Mouse (Mus musculus) ES-E14 (cell line): ENCODE results near the gene Acvr1b. TPM values are rescaled to one million over a fixed set of nuclear protein-coding genes. Genes with fewer than 3 reads are reported as not detected.

Experiments used
- DNase-seq: peaks from one replicate; pipeline ENCODE4 v3.0.0-alpha.2; 2013; ENCODE audit warnings: low read depth, low spot score
- H3K27ac ChIP-seq: 2 replicates; pipeline ENCODE4 v1.5.1; 2012; ENCODE audit warnings: low read depth, mild to moderate bottlenecking, low read length, moderate library complexity, mixed read lengths; ENCODE audit not compliant: poor library complexity, insufficient read depth, severe bottlenecking
- H3K36me3 ChIP-seq: 2 replicates; pipeline ENCODE4 v1.6.1; 2012; ENCODE audit warnings: mild to moderate bottlenecking, low read length, moderate library complexity, mixed read lengths; ENCODE audit not compliant: control insufficient read depth, poor library complexity, insufficient read depth, severe bottlenecking
- H3K4me1 ChIP-seq, 2 experiments: fragments of 150-350 bp in 1 of 2; sonication (generic) in 1 of 2; 2 replicates each; pipeline ENCODE4 v1.6.1; 2012; ENCODE audit warnings: low read length in 2 of 2, mild to moderate bottlenecking in 1 of 2, mixed read lengths in 1 of 2; ENCODE audit not compliant: control insufficient read depth in 2 of 2, insufficient read depth in 2 of 2, poor library complexity in 1 of 2
- H3K4me3 ChIP-seq, 2 experiments: fragments of 150-350 bp in 1 of 2; sonication (generic) in 1 of 2; 2 replicates each; pipeline ENCODE4 v1.5.1; 2012; ENCODE audit warnings: low read length in 2 of 2, low read depth in 1 of 2, mild to moderate bottlenecking in 1 of 2, mixed read lengths in 1 of 2; ENCODE audit not compliant: insufficient read depth in 1 of 2, poor library complexity in 1 of 2, severe bottlenecking in 1 of 2
- H3K9ac ChIP-seq: 2 replicates; pipeline ENCODE4 v1.6.1; 2012; ENCODE audit warnings: low read depth, mild to moderate bottlenecking, low read length, mixed read lengths; ENCODE audit not compliant: poor library complexity, insufficient read depth, severe bottlenecking
- H3K9me3 ChIP-seq: fragments of 150-350 bp; sonication (generic); 2 replicates; pipeline ENCODE4 v1.6.1; 2012; ENCODE audit warnings: low read depth, mild to moderate bottlenecking, low read length; ENCODE audit not compliant: control insufficient read depth, insufficient read depth
- CHD2 ChIP-seq: IDR thresholded peaks from 2 replicates; pipeline ENCODE4 v1.6.1; 2014; ENCODE audit warnings: mild to moderate bottlenecking, low read depth, low read length, inconsistent platforms
- HCFC1 ChIP-seq: IDR thresholded peaks from 2 replicates; pipeline ENCODE4 v1.6.1; 2012; ENCODE audit warnings: low read length, inconsistent platforms, borderline replicate concordance; ENCODE audit not compliant: insufficient read depth
- MAFK ChIP-seq: IDR thresholded peaks from 2 replicates; pipeline ENCODE4 v1.6.1; 2014; ENCODE audit warnings: mild to moderate bottlenecking, low read depth, low read length, inconsistent platforms; ENCODE audit not compliant: insufficient read depth
- ZC3H11A ChIP-seq: IDR thresholded peaks from 2 replicates; pipeline ENCODE4 v1.6.1; 2012; ENCODE audit warnings: low read depth, mild to moderate bottlenecking, inconsistent platforms, low read length, borderline replicate concordance
- ZNF384 ChIP-seq: IDR thresholded peaks from 2 replicates; pipeline ENCODE4 v1.6.1; 2012; ENCODE audit warnings: low read depth, low read length, inconsistent platforms
- in situ Hi-C, 2 experiments: fragments of 600-800 bp; cut with MboI; formaldehyde crosslinking; loops; one replicate each; pipeline ENCODE4 v1.15.1; 2025; ENCODE audit warnings: low sequenced_read_pairs in 2 of 2, inconsistent platforms in 1 of 2; ENCODE audit not compliant: unreplicated experiment in 2 of 2
- total RNA-seq: library from RNA; depleted of rRNA; stranded (reverse); fragments of 300-350 nt; gene quantifications from 2 replicates; pipeline ENCODE4 v1.2.3, GENCODE M21; 2012; rRNA removed

The Acvr1b gene
- 26.4 and 43.4 TPM in 2 replicates for total RNA-seq

DNA sequence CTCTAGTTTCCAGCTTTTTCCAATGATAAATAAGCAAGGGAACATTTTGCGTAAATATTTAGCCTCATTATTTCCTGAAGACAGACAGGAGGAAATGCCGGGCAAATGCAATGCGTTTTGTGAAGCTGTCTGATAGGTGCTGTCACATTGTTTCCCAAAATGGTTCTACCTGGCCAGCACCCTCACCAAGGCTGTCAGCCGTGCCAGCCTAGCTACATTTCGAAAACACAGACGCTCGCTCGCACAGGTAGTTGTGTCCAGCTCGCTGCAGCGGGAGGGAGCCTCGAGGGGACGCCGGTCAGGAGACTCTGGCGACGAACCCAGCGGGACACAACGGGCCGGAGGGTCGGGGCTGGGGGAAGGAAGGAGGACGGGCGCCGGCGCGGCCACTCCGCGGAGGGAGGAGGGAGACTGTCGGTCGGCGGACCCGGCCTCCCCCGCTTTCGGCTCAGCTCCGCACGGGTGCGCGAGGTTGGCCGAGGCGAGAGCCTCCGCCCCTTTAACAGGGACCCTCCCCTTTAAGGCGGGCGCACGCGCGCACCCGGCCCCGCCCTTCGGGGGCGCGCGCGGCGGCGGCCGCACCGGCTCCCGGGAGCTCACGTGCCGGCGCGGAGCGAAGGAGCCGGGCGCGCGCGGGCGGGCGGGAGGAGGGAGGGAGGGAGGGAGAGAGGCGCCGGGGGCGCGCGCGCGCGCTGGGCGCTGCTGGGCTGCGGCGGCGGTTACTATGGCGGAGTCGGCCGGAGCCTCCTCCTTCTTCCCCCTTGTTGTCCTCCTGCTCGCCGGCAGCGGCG is at the start of gene Acvr1b:
Gene Acvr1b, plus strand, starts transcription at position 647 of the 791 bp plus-strand sequence.
- TF ChIP-seq CHD2, result no peak
- TF ChIP-seq ZC3H11A, result no peak
- no peak for TF ChIP-seq ZNF384
- TF ChIP-seq MAFK, result no peak
- TF ChIP-seq HCFC1, result no peak
- in situ Hi-C loops, result no loop called here
- H3K27ac ChIP-seq, result no peak within 1 kb of the TSS
- no peaks in the 10 kb centered on the region for H3K36me3 ChIP-seq
- peak within 1 kb of the TSS; percentile 79 for H3K9ac ChIP-seq
- H3K9me3 ChIP-seq, result no peaks in the 10 kb centered on the region
- peak; percentile 69 for DNase-seq
- H3K4me3 ChIP-seq, result peak within 1 kb of the TSS; percentile 81 to 91
- peaks cover 4 to 15% of the 10 kb centered on the region in 2 experiments; a peak in 3 of 4 replicates for H3K4me1 ChIP-seq

DNA sequence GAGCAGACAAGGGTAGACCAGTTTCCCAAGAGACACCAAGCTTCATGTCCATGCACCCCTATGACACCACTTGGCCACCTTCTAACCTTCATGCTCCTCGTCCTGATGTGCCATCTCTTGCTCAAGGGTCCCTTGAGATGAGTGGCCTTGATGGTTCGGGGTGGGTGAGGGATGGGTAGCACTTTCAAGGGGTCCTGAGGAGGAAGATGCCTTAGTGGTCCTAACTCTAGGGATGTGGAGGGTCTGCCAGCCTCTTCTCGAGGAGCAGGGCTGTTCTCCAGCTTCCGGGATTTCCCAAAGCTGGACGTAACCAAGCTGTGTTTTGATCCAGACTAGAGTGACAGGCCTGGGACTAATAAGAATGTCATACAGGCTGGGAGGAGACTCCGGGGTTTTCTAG is 48.3 kb upstream of the Acvr1b start:
- peaks cover 12 to 21% of the 10 kb centered on the region in 2 experiments; a peak in 3 of 4 replicates for H3K4me1 ChIP-seq
- H3K27ac ChIP-seq, result no peak overlapping the region
- H3K9ac ChIP-seq, result no peak overlapping the region
- H3K9me3 ChIP-seq, result no peaks in the 10 kb centered on the region
- in situ Hi-C loops, result no loop called here
- DNase-seq, result no peak
- no peaks in the 10 kb centered on the region for H3K36me3 ChIP-seq
- H3K4me3 ChIP-seq, result no peak overlapping the region
- TF ChIP-seq ZNF384 (no peak), ZC3H11A (no peak), MAFK (no peak), CHD2 (no peak), HCFC1 (no peak)

DNA sequence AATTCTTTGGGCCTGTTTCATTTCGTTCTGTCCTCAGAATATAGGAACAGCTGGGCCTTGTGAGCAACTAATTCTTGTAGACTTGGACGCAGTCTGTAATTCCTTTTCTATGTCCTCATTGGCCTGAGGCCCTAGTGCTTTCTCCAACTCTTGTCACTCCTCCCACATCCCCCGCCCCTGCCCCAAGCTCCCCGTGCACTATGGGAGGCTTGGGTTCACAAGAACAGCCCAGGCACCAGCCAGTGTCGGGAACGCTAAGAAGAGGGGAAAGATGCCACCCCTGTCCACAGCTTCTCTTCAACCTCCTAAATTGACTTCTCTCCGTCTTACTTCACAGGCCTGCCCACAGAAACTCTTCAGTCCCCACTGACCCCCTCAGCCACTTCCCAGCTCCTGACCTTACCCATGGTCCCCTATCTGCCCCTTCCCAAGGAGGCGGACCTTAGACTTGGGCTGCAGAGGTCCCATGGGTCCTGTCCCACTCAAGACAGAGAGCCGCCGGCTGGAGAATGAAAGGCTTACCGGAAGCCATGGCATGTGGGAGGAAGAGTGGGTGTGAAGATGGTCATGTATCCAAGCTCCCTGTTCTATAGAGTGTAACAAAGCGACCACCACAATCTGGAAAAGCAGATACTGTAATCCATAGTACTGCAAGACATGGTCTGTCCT is 46.9 kb upstream of the Acvr1b start:
- Histone ChIP-seq H3K4me1 (peaks cover 12 to 20% of the 10 kb centered on the region in 2 experiments; a peak in 3 of 4 replicates), H3K27ac (no peak overlapping the region), H3K9ac (no peak overlapping the region), H3K9me3 (no peaks in the 10 kb centered on the region), H3K4me3 (no peak overlapping the region), H3K36me3 (no peaks in the 10 kb centered on the region)
- DNase-seq, result no peak
- in situ Hi-C loops, result no loop called here
- TF ChIP-seq HCFC1 (no peak), MAFK (no peak), CHD2 (no peak), ZC3H11A (no peak), ZNF384 (no peak)

DNA sequence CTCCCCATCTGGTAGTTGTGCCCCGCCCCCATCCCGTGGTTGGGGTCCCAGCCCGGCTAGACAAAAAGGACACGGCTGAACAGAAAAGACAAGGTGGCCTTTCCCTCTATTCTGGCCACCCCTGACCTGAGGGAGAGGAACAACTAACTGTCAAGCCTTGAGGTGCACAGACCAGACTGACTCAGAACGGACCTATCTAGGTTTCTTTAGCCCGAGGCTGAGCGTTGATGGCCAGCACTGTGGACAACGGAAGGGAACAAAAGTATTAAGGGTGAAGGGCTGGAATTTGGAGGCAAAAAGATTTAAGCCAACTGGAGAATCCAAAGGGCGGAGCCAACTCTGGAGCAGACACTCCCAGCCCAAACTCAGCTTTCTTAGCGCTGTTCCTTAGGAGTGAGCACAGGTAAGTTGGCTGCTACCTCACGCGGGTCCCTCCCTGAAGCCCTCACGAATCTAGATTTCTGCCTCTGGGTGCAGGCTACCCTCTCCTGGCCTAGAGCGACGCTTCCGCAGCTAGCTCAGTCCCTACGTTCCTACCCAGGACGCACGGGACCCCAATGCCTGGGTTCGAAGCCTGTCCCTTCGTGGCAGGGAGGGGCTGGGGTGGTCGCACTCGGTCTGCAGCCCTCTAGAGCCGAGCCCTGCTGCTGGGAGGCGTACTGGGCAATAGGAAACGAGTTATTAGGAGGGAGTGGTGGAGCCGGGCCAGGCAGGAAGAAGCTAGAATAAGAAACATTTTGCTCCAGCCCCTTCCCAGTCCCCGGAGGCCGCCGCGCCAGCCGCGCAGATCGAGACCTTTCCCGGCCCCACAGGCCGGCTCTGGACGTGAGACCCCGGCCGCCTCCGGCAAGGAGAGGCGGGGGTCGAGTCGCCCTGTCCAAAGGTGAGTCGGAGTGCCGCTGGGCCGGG is 45.4 kb upstream of the Acvr1b start, which contains the start of gene Acvrl1:
Gene Acvrl1, plus strand, starts transcription at position 342 of the 909 bp plus-strand sequence.
- in situ Hi-C loops, result no loop called here
- DNase-seq, result no peak
- no peak for TF ChIP-seq HCFC1
- no peak for TF ChIP-seq ZC3H11A
- no peak for TF ChIP-seq CHD2
- TF ChIP-seq MAFK, result no peak
- TF ChIP-seq ZNF384, result no peak
- Histone ChIP-seq H3K9ac (peak within 1 kb of the TSS; percentile 55; the same call in 1 of the 2 replicates), H3K4me1 (peaks cover 7 to 22% of the 10 kb centered on the region in 2 experiments; a peak in 3 of 4 replicates), H3K27ac (no peak within 1 kb of the TSS), H3K36me3 (no peaks in the 10 kb centered on the region), H3K9me3 (no peaks in the 10 kb centered on the region), H3K4me3 (peak within 1 kb of the TSS; percentile 54)
